Mouse (Mus musculus): Measurements from ENCODE around the gene Pdk4. TPM values are rescaled to one million over a fixed set of nuclear protein-coding genes. Genes with fewer than 3 reads are reported as not detected.
A peak's percentile ranks its signal among the peaks of the same experiment; 100 is the strongest.

Pdk4 gene
- polyA plus RNA-seq (2014; fragmentation: Nextera tagmentation; extraction: Ambion mirVana): 0.41 and 0.42 TPM in 2 replicates

DNA sequence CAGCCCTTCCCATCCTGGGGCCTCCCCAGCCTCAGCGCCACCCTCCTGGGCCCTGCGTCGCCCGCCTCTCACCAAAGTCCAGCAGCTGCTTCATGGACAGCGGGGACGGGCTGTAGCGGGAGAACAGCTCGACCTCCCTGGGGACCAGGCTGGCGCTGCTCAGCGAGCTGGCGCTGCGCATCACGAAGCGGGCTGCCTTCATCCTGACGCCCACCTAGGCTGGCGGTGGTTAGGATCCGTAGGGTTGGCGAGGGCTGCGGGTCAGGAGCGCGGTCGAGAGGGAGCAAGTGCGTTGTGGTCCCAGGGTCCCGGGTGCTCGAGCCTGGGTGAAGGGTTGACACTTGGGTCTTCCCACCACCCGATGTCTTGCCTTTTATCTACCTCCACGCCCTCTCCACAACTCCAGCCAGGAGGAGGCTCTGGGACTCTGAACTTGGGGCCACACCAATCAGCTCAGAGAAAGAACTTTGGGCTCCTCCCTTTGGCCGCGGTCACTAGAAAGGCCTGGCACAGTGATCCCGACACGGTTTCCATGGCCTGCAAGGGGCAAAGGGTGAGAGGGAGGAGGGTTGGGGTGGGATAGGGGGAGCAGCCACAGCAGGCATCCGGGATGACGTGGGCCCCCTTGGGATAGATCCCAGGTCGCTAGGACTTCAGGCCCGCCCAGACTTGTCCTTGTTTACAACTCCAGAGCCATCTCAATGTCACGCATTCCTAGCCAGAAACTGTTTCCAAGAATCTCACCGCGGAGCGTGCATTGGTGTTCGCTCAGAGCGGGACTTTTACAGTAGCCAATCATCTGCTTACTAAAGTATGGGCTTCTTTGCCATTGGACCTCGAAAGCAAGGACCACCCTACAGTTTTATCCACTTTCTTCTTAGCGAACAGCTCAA, at the start of gene Pdk4:
Pdk4 (minus strand) TSS at position 349 of the 893 bp plus-strand sequence.
- Histone ChIP-seq H3K27ac (ENCODE audit: low read depth, low read length) (no peak within 1 kb of the TSS), H3K27me3 (ENCODE audit: control insufficient read depth, insufficient read depth, low read length) (no peaks in the 10 kb centered on the region), H3K4me1 (ENCODE audit: control insufficient read depth, insufficient read depth, low read length) (no peaks in the 10 kb centered on the region), H3K4me3 (ENCODE audit: low read depth, low read length) (peak within 1 kb of the TSS; percentile 37), H3K9ac (ENCODE audit: low read length) (peak within 1 kb of the TSS; percentile 61), H3K4me2 (peak within 1 kb of the TSS; percentile 90), H3K36me3 (ENCODE audit: control insufficient read depth, insufficient read depth, low read length) (no peaks in the 10 kb centered on the region), H3K9me3 (ENCODE audit: control insufficient read depth, low read length) (no peaks in the 10 kb centered on the region)
- peak; percentile 95 for DNase-seq (ENCODE audit: low spot score, missing footprints)
- ATAC-seq (ENCODE audit: low FRiP score): peak; percentile 82
- WGBS: 2% methylated on average over 43 of the region's 43 CpGs

DNA sequence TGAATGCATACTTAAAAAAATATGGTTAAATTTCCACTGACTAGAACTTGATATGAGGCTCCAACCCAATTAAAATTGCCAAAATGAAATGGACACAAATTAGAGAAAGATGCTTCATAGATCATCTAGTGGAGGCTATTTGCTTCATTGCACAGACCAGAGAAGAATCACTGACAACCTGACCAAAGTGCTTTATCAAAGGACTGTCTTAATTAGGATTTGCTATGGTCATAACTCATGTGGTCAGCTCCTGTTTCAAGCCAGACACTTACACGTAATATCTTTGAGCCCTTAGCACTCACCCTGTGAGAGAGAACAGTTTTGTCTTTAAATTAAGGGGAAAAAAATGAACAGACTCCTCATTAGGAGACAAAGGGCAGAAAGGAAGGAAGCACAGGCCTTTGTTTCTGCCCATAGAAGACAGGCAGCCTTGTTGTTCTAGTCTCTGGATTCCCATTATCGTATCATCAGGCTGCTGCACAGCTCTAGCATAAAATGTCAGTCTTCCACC, 41.8 kb upstream of the Pdk4 start:
- Histone ChIP-seq H3K9ac (ENCODE audit: low read length) (no peak overlapping the region), H3K4me1 (ENCODE audit: control insufficient read depth, insufficient read depth, low read length) (no peaks in the 10 kb centered on the region), H3K9me3 (ENCODE audit: control insufficient read depth, low read length) (no peaks in the 10 kb centered on the region), H3K4me3 (ENCODE audit: low read depth, low read length) (no peak overlapping the region), H3K27me3 (ENCODE audit: control insufficient read depth, insufficient read depth, low read length) (no peaks in the 10 kb centered on the region), H3K27ac (ENCODE audit: low read depth, low read length) (no peak overlapping the region), H3K36me3 (ENCODE audit: control insufficient read depth, insufficient read depth, low read length) (no peaks in the 10 kb centered on the region), H3K4me2 (no peak overlapping the region)
- DNase-seq (ENCODE audit: low spot score, missing footprints) (no peak), ATAC-seq (ENCODE audit: low FRiP score) (no peak)
- WGBS: 79% methylated on average over 2 of the region's 2 CpGs

DNA sequence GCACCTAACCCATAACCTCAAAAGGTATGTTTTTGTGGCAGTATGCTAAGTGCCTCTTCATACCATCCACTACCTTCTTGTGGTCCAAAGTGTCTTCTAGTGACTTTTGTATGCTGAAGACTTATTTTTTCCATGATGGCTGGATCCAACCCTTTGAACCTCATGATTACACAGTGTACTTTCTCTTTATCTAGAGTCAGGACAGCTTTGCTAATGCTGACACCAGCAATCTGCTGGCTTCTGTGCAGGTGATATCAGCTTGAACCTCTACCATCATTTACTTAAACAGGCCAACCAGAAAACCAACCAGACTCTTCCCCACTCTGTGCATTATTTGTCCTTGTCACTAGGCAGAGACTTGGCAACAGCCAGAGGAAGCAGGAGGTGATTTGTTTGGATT, 39.6 kb upstream of the Pdk4 start:
- Histone ChIP-seq H3K27ac (ENCODE audit: low read depth, low read length) (no peak overlapping the region), H3K27me3 (ENCODE audit: control insufficient read depth, insufficient read depth, low read length) (no peaks in the 10 kb centered on the region), H3K9ac (ENCODE audit: low read length) (no peak overlapping the region), H3K4me1 (ENCODE audit: control insufficient read depth, insufficient read depth, low read length) (no peaks in the 10 kb centered on the region), H3K4me3 (ENCODE audit: low read depth, low read length) (no peak overlapping the region), H3K9me3 (ENCODE audit: control insufficient read depth, low read length) (no peaks in the 10 kb centered on the region), H3K36me3 (ENCODE audit: control insufficient read depth, insufficient read depth, low read length) (no peaks in the 10 kb centered on the region), H3K4me2 (no peak overlapping the region)
- no peak for DNase-seq (ENCODE audit: low spot score, missing footprints)
- ATAC-seq (ENCODE audit: low FRiP score): no peak

DNA sequence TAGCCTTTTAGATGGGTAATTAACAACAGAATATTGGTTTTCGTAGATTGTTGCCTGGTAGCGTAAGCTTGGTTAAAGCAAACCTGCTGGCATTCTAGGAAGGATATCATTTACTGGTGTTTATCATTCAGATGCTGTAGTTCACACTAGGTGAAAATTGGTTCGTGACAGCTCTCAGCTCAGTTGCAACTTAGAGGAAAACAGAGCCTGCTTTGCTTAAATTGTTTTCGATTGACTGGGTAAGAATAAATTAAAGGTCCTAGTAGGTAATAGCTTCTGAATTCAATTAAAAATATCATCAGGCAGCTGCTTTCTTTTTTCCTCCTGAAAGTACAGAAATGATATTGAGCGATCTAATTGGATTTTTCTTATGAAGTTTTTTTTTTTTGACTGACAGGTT, 21.0 kb upstream of the Pdk4 start:
- Histone ChIP-seq H3K4me3 (ENCODE audit: low read depth, low read length) (no peak overlapping the region), H3K4me2 (no peak overlapping the region), H3K9me3 (ENCODE audit: control insufficient read depth, low read length) (no peaks in the 10 kb centered on the region), H3K4me1 (ENCODE audit: control insufficient read depth, insufficient read depth, low read length) (no peaks in the 10 kb centered on the region), H3K36me3 (ENCODE audit: control insufficient read depth, insufficient read depth, low read length) (no peaks in the 10 kb centered on the region), H3K27ac (ENCODE audit: low read depth, low read length) (no peak overlapping the region), H3K27me3 (ENCODE audit: control insufficient read depth, insufficient read depth, low read length) (no peaks in the 10 kb centered on the region), H3K9ac (ENCODE audit: low read length) (no peak overlapping the region)
- no peak for ATAC-seq (ENCODE audit: low FRiP score)
- no peak for DNase-seq (ENCODE audit: low spot score, missing footprints)
- 85% methylated on average over 5 of the region's 5 CpGs for WGBS

DNA sequence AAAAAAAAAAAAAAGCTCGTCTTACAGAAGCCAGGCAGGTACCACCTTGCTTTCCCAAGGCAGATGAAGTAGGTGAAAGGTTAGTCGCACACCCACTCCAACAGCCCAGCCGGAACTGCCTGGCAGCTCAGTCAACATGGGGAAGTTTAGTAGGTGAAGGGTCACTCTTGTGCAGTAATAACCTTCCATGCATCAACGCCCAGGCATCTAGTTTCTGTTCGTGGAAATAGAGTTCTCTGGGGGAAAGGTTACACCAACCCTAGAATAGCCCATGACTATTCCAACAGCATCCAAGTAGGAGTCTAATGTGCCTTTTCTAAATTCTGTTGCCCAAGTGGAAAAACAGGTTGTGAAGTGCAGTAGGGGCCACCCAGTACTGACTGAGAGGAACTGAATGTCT, 13.6 kb upstream of the Pdk4 start:
- Histone ChIP-seq H3K9me3 (ENCODE audit: control insufficient read depth, low read length) (no peaks in the 10 kb centered on the region), H3K4me3 (ENCODE audit: low read depth, low read length) (no peak overlapping the region), H3K9ac (ENCODE audit: low read length) (no peak overlapping the region), H3K36me3 (ENCODE audit: control insufficient read depth, insufficient read depth, low read length) (no peaks in the 10 kb centered on the region), H3K4me1 (ENCODE audit: control insufficient read depth, insufficient read depth, low read length) (no peaks in the 10 kb centered on the region), H3K4me2 (no peak overlapping the region), H3K27ac (ENCODE audit: low read depth, low read length) (no peak overlapping the region), H3K27me3 (ENCODE audit: control insufficient read depth, insufficient read depth, low read length) (no peaks in the 10 kb centered on the region)
- DNase-seq (ENCODE audit: low spot score, missing footprints) (no peak), ATAC-seq (ENCODE audit: low FRiP score) (no peak)
- whole genome bisulfite sequencing: 63% methylated on average over 5 of the region's 5 CpGs

DNA sequence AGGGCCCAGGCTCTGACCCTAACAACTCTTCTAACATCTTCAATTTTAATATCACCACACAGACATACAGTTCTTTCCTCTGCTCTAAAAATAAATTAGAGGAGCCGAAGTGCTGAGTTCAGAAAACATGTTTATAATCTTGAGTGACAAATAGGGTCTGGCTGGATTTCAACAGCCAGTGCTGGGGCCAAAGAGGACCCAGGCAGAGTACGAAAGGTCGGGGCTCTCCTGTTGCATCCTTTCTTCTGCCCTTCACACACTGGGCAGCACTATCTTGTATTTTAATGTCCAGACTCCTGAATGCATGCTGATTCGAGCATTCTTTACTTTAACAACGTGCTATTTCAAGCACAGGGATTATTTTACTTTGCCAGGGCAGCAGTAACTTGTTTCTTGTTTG, 13.2 kb upstream of the Pdk4 start:
- no peak overlapping the region for H3K27ac ChIP-seq (ENCODE audit: low read depth, low read length)
- no peaks in the 10 kb centered on the region for H3K4me1 ChIP-seq (ENCODE audit: control insufficient read depth, insufficient read depth, low read length)
- no peaks in the 10 kb centered on the region for H3K36me3 ChIP-seq (ENCODE audit: control insufficient read depth, insufficient read depth, low read length)
- no peak overlapping the region for H3K4me3 ChIP-seq (ENCODE audit: low read depth, low read length)
- H3K9me3 ChIP-seq (ENCODE audit: control insufficient read depth, low read length): no peaks in the 10 kb centered on the region
- no peaks in the 10 kb centered on the region for H3K27me3 ChIP-seq (ENCODE audit: control insufficient read depth, insufficient read depth, low read length)
- DNase-seq (ENCODE audit: low spot score, missing footprints) (no peak), ATAC-seq (ENCODE audit: low FRiP score) (no peak)
- no peak overlapping the region for H3K4me2 ChIP-seq
- 73% methylated on average over 5 of the region's 5 CpGs for WGBS
- H3K9ac ChIP-seq (ENCODE audit: low read length): no peak overlapping the region

DNA sequence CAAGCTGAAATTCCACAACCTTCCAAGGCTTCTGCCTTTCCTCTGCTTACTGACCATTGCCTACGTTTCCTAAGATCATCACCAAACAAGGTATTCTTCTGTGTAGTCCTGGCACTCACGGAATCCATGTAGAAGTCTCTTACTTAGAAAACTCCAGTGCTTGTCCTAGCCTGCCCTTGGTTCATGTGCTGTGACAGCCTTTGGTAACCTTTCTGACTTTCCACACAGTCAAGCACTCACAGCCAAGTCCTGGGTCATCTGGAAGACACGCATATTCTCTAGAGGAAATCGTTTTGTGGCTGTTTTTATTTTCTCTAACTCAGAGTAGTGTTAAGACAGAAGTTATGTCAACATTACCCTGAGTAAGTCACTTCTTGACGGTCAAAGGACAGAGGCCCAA, 11.7 kb upstream of the Pdk4 start:
- H3K9ac ChIP-seq (ENCODE audit: low read length): no peak overlapping the region
- H3K27ac ChIP-seq (ENCODE audit: low read depth, low read length): no peak overlapping the region
- H3K9me3 ChIP-seq (ENCODE audit: control insufficient read depth, low read length): no peaks in the 10 kb centered on the region
- ATAC-seq (ENCODE audit: low FRiP score): no peak
- DNase-seq (ENCODE audit: low spot score, missing footprints): no peak
- H3K4me3 ChIP-seq (ENCODE audit: low read depth, low read length): no peak overlapping the region
- no peaks in the 10 kb centered on the region for H3K36me3 ChIP-seq (ENCODE audit: control insufficient read depth, insufficient read depth, low read length)
- WGBS: 87% methylated on average over 5 of the region's 5 CpGs
- H3K27me3 ChIP-seq (ENCODE audit: control insufficient read depth, insufficient read depth, low read length): no peaks in the 10 kb centered on the region
- no peak overlapping the region for H3K4me2 ChIP-seq
- no peaks in the 10 kb centered on the region for H3K4me1 ChIP-seq (ENCODE audit: control insufficient read depth, insufficient read depth, low read length)

DNA sequence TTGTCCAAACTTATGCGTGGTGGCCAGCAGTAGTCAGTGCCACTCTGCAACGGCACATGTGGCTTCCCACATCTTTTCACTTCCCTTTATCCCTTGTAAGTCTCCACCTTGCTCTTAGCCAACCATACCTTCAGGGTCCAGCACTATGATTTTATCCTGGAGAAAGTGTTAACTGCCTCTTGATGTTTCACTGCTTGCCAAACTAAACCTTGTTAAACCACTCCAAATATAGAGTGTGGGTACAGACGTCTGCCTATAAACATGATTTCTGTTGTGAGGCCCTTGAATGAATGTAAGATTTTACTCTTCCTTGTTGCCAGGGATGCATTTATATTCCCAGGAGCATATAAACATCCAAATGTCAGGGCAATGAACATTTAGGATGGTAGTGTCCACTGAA, 10.2 kb upstream of the Pdk4 start:
- DNase-seq (ENCODE audit: low spot score, missing footprints) (no peak), ATAC-seq (ENCODE audit: low FRiP score) (no peak)
- no peaks in the 10 kb centered on the region for H3K36me3 ChIP-seq (ENCODE audit: control insufficient read depth, insufficient read depth, low read length)
- H3K4me3 ChIP-seq (ENCODE audit: low read depth, low read length): no peak overlapping the region
- no peak overlapping the region for H3K27ac ChIP-seq (ENCODE audit: low read depth, low read length)
- H3K4me2 ChIP-seq: no peak overlapping the region
- no peaks in the 10 kb centered on the region for H3K27me3 ChIP-seq (ENCODE audit: control insufficient read depth, insufficient read depth, low read length)
- no peak overlapping the region for H3K9ac ChIP-seq (ENCODE audit: low read length)
- no peaks in the 10 kb centered on the region for H3K4me1 ChIP-seq (ENCODE audit: control insufficient read depth, insufficient read depth, low read length)
- WGBS: 91% methylated on average over 3 of the region's 3 CpGs
- no peaks in the 10 kb centered on the region for H3K9me3 ChIP-seq (ENCODE audit: control insufficient read depth, low read length)

DNA sequence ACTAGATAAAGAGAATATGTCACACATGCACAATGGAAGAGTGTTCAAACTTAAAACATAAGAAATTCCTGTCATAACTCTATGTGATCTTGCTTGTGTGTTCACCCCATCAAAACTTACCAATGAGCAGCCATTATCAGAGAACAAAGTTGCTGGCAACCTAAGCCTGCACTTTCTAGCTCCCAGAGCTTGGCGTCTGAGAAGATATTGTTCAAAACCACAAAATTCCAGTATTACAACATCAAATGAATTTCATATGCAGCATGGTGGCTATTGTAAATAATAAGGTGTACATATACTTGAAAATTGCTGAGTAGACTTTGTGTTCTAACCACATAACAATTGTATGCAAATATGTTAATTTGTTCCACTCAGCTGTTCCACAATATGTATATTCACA, 6.7 kb upstream of the Pdk4 start:
- 89% methylated on average over 1 of the region's 1 CpGs for WGBS
- Histone ChIP-seq H3K27ac (ENCODE audit: low read depth, low read length) (no peak overlapping the region), H3K36me3 (ENCODE audit: control insufficient read depth, insufficient read depth, low read length) (no peaks in the 10 kb centered on the region), H3K4me2 (no peak overlapping the region), H3K27me3 (ENCODE audit: control insufficient read depth, insufficient read depth, low read length) (no peaks in the 10 kb centered on the region), H3K4me1 (ENCODE audit: control insufficient read depth, insufficient read depth, low read length) (no peaks in the 10 kb centered on the region), H3K4me3 (ENCODE audit: low read depth, low read length) (no peak overlapping the region), H3K9me3 (ENCODE audit: control insufficient read depth, low read length) (no peaks in the 10 kb centered on the region), H3K9ac (ENCODE audit: low read length) (no peak overlapping the region)
- no peak for DNase-seq (ENCODE audit: low spot score, missing footprints)
- ATAC-seq (ENCODE audit: low FRiP score): no peak
